Mouse (Mus musculus) c-Kit-positive CD71-negative TER-119-negative erythroid progenitor cells, embryonic 14.5 days (primary cell): ENCODE measurements around the gene Xxylt1.

Experiments used
- DNase-seq: peaks from one replicate; pipeline ENCODE4 v3.0.0-alpha.2; 2013; ENCODE audit warnings: low read depth

Xxylt1 gene

DNA sequence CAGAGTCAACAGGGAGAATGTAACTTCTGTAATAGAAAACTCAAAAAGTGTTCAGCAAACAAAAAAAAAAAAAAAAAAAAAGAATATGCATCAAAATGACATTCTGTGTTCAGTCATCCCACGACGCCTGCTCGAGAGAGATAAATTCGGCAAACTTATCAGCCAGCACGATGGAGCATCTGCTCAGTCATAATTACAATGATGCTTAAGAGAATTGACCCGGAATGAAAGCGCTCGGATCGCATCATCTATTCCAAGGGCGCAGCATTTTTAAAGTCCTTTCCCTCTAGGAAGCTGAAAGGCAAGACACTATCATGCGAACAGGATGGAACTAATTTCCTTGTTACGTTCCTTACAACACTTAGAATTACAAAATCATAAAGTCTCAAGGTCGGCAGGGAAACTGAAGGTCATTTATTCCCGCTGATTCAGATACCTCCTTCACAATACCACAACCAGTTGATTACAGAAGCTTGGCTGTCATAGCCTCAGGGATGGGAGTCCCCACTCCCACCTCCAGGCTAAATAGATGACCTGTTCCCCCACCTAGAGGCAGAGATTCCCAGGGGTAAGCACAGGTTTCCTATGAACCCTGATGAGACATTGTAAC, 165.5 kb downstream of the Xxylt1 start:
- no peak for DNase-seq
